Mouse (Mus musculus): ENCODE data around the gene Ube2i. TPM values are rescaled to one million over a fixed set of nuclear protein-coding genes. Genes with fewer than 3 reads are reported as not detected.

Gene Ube2i
- polyA plus RNA-seq (2017; shearing (Covaris generic)): 539 TPM

GRCm38 (mm10) chr17:25274571-25275346 lies at the start of gene Ube2i:
Ube2i (minus strand) TSS chr17:25274622.

GRCm38 (mm10) chr17:25318354-25318753 lies 43.9 kb upstream of the Ube2i start, which contains the start of gene Prss29:
Prss29 (plus strand) TSS chr17:25318654.

GRCm38 (mm10) chr17:25308346-25308745 lies 33.9 kb upstream of the Ube2i start, which contains the start of gene Prss28:
Prss28 (plus strand) TSS chr17:25308646.

GRCm38 (mm10) chr17:25298094-25298493 lies 23.7 kb upstream of the Ube2i start, which contains the start of gene Prss34:
Prss34 (plus strand) TSS chr17:25298394.

GRCm38 (mm10) chr17:25256140-25256754 lies 18.2 kb downstream of the Ube2i start, which contains the start of gene Baiap3:
Baiap3 (minus strand) TSS chr17:25256364.

GRCm38 (mm10) chr17:25239695-25240636 lies 34.5 kb downstream of the Ube2i start, which contains the start of the genes Gnptg and Tsr3:
Gnptg (minus strand) TSS chr17:25240124.
Tsr3 (plus strand) TSS chr17:25240170.

Other genes starting within 250 kb of the Ube2i start
- 0.79 TPM for gene Tmem204, start 191.0 kb downstream of the Ube2i start, polyA plus RNA-seq (2017; shearing (Covaris generic))
- gene Telo2, start 158.7 kb downstream of the Ube2i start, polyA plus RNA-seq (2017; shearing (Covaris generic)): 34.5 TPM
- 0.22 TPM for gene Ptx4, start 153.9 kb downstream of the Ube2i start, polyA plus RNA-seq (2017; shearing (Covaris generic))
- gene Clcn7, start 141.2 kb downstream of the Ube2i start, polyA plus RNA-seq (2017; shearing (Covaris generic)): 37.3 TPM
- gene Ccdc154, start 112.2 kb downstream of the Ube2i start, polyA plus RNA-seq (2017; shearing (Covaris generic)): not detected
- not detected for gene Gm38655, start 99.2 kb downstream of the Ube2i start, polyA plus RNA-seq (2017; shearing (Covaris generic))
- 30.2 TPM for gene BC003965, start 90.1 kb downstream of the Ube2i start, polyA plus RNA-seq (2017; shearing (Covaris generic))
- gene Unkl, start 86.2 kb downstream of the Ube2i start, polyA plus RNA-seq (2017; shearing (Covaris generic)): 34.6 TPM
- 77.5 TPM for gene Gnptg, start 34.5 kb downstream of the Ube2i start, polyA plus RNA-seq (2017; shearing (Covaris generic))
- 53.0 TPM for gene Tsr3, start 34.5 kb downstream of the Ube2i start, polyA plus RNA-seq (2017; shearing (Covaris generic))
- gene Baiap3, start 18.3 kb downstream of the Ube2i start, polyA plus RNA-seq (2017; shearing (Covaris generic)): 19.3 TPM
- 0.19 TPM for gene Prss34, start 23.8 kb upstream of the Ube2i start, polyA plus RNA-seq (2017; shearing (Covaris generic))
- gene Prss28, start 34.0 kb upstream of the Ube2i start, polyA plus RNA-seq (2017; shearing (Covaris generic)): not detected
- gene Prss29, start 44.0 kb upstream of the Ube2i start, polyA plus RNA-seq (2017; shearing (Covaris generic)): not detected
- gene Tpsab1, start 70.9 kb upstream of the Ube2i start, polyA plus RNA-seq (2017; shearing (Covaris generic)): not detected
- gene Tpsb2, start 91.7 kb upstream of the Ube2i start, polyA plus RNA-seq (2017; shearing (Covaris generic)): not detected
- gene Tpsg1, start 94.7 kb upstream of the Ube2i start, polyA plus RNA-seq (2017; shearing (Covaris generic)): not detected
- gene Cacna1h, start 159.2 kb upstream of the Ube2i start, polyA plus RNA-seq (2017; shearing (Covaris generic)): not detected
- gene Tekt4, start 180.0 kb upstream of the Ube2i start, polyA plus RNA-seq (2017; shearing (Covaris generic)): not detected
- not detected for gene Sstr5, start 222.7 kb upstream of the Ube2i start, polyA plus RNA-seq (2017; shearing (Covaris generic))